Mouse (Mus musculus) cerebellum, adult 2 months (tissue): ENCODE measurements around the gene Nudt22. TPM values are rescaled to one million over a fixed set of nuclear protein-coding genes. Genes with fewer than 3 reads are reported as not detected.
A peak's percentile ranks its signal among the peaks of the same experiment; 100 is the strongest.

Experiments used
- DNase-seq, 2 experiments: peaks; one replicate each; pipeline ENCODE4 v3.0.0; 2021
- H3K27ac ChIP-seq: fragments of 200-500 bp; 2 replicates; pipeline ENCODE4 v1.5.1; 2012; ENCODE audit warnings: low read length, control low read depth, inconsistent platforms; ENCODE audit not compliant: insufficient read depth
- H3K27me3 ChIP-seq: fragments of 200-500 bp; 2 replicates; pipeline ENCODE4 v1.6.1; 2012; ENCODE audit warnings: inconsistent platforms, mild to moderate bottlenecking, low read length, moderate library complexity; ENCODE audit not compliant: control insufficient read depth, insufficient read depth
- H3K4me1 ChIP-seq: fragments of 200-500 bp; 2 replicates; pipeline ENCODE4 v1.6.1; 2011; ENCODE audit warnings: low read length; ENCODE audit not compliant: control insufficient read depth, insufficient read depth
- H3K4me3 ChIP-seq: fragments of 200-500 bp; replicated peaks from 2 replicates; pipeline ENCODE3; 2011; ENCODE audit warnings: mild to moderate bottlenecking, low read depth, low read length, control low read depth; ENCODE audit not compliant: insufficient read depth
- CTCF ChIP-seq: fragments of 200-500 bp; IDR thresholded peaks from 2 replicates; pipeline ENCODE4 v1.5.1; 2011; ENCODE audit warnings: low read depth, mild to moderate bottlenecking, control low read depth, low read length, moderate library complexity, borderline replicate concordance; ENCODE audit not compliant: insufficient read depth
- POLR2A ChIP-seq: fragments of 200-500 bp; IDR thresholded peaks from 2 replicates; pipeline ENCODE4 v1.6.1; 2011; ENCODE audit warnings: low read length, control low read depth, borderline replicate concordance; ENCODE audit not compliant: insufficient read depth
- WGBS: fragments of 180-500 bp; shearing (Covaris S2); methylation state at CpG from one replicate; pipeline ENCODE4 v1.1.7; 2018; 5-methylcytosine and 5-hydroxymethylcytosine counted together
- polyA plus RNA-seq: library from polyadenylated mRNA; depleted of rRNA; stranded (reverse); fragments of >200 nt; gene quantifications from 2 replicates; pipeline ENCODE4 v1.2.3, GENCODE M21; 2012

The Nudt22 gene
- polyA plus RNA-seq, 1 experiment = 43.5 TPM

DNA sequence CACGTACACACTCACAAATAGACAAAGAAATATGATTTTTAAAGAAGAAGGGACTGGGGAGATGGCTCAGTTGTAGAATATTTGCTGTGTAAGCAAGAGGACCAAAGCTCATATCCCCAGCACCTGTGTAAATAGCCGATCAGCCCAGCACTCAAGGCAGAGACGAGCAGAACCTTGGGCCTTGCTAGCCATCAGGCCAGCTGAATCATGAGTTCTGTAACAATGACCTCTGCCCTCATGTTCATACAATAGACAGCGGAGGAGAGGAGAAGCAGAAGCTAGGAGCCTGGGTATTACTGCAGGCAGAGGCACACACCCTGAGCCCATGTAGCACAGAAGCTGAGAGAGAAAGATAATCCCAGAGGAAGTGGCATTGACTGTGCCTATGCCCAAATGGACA, 16.5 kb upstream of the Nudt22 start:
- H3K27ac ChIP-seq = no peak overlapping the region
- DNase-seq = no peak
- no peak overlapping the region for H3K4me3 ChIP-seq
- TF ChIP-seq POLR2A (no peak), CTCF (no peak)
- H3K27me3 ChIP-seq = no peaks in the 10 kb centered on the region
- no peaks in the 10 kb centered on the region for H3K4me1 ChIP-seq
- 87% methylated on average over 4 of the region's 4 CpGs for WGBS

DNA sequence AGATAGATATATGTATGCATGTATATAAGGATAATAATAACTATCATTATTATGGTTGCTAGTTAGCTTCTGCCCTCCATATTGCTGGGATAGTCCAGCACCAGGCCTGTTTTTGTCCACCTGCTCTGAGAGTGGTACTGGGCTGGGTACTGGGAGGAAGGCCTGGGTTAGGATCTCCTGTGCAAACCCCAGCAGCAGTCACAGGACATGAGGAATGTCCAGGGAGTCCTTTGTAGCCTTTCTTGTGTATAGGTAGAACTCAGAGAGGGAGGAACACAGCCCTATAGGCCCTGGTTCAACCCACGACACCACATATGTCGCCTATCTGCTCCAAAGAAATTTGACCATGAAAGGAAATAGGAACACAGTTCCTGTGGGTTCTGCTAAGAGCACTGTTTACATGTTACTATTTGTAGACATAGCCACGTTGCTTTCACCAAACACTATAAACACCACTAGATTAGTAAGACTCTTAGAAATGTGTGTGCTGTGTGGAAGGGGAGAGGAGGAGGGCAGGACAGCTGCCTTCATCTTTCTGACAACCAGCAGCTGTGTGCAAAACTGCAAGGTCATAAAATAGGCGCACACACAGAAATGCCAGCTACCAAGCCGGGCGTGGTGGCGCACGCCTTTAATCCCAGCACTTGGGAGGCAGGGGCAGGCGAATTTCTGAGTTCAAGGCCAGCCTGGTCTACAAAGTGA, 11.1 kb upstream of the Nudt22 start:
- WGBS = 87% methylated on average over 9 of the region's 9 CpGs

DNA sequence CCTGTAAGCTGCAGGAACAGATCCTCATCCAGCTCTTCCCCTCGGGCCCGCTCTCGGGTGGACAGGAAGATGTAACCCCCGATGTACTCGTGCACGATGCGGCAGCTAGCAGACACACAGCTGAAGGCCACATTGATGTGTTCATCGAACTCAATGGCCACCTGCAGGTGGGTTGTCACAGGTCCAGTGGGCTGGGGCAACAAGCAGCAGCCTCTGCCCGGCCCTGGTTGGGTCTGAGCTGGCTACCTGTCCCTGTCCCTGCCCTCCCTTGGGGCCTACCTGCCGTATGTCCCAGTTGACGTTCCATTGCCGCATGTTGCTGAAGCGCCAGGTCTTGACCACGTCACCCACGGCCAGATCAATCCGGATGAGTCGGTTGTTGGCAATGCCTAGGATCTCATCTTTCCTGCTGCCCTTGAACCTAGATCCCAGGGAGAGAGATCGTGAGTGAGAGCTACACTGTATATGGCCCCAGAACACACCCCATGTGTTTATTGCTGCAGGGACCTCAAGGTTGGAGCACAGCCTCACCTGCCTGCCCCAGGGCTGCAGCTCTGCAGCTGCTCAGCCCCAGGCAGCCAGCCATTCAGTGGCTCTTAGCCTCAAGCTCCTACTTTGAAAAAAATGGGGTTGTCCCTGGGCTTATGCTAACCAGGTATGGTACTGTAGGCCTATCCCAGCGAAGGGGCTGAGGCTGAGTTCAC, 3.6 kb upstream of the Nudt22 start:
- DNase-seq = peak in 1 of 2 experiments; percentile 12
- H3K4me1 ChIP-seq = peaks cover 7% of the 10 kb centered on the region; the same call in 1 of the 2 replicates
- no peak overlapping the region for H3K4me3 ChIP-seq
- no peak overlapping the region for H3K27ac ChIP-seq
- 90% methylated on average over 19 of the region's 19 CpGs for WGBS
- TF ChIP-seq CTCF = no peak
- no peak for TF ChIP-seq POLR2A
- H3K27me3 ChIP-seq = no peaks in the 10 kb centered on the region

More for the DNA sequence above, 11.1 kb upstream of the Nudt22 start:
- no peak overlapping the region for H3K27ac ChIP-seq
- no peak overlapping the region for H3K4me3 ChIP-seq
- H3K4me1 ChIP-seq = no peaks in the 10 kb centered on the region
- TF ChIP-seq POLR2A = no peak
- no peak for TF ChIP-seq CTCF
- no peaks in the 10 kb centered on the region for H3K27me3 ChIP-seq
- no peak for DNase-seq

DNA sequence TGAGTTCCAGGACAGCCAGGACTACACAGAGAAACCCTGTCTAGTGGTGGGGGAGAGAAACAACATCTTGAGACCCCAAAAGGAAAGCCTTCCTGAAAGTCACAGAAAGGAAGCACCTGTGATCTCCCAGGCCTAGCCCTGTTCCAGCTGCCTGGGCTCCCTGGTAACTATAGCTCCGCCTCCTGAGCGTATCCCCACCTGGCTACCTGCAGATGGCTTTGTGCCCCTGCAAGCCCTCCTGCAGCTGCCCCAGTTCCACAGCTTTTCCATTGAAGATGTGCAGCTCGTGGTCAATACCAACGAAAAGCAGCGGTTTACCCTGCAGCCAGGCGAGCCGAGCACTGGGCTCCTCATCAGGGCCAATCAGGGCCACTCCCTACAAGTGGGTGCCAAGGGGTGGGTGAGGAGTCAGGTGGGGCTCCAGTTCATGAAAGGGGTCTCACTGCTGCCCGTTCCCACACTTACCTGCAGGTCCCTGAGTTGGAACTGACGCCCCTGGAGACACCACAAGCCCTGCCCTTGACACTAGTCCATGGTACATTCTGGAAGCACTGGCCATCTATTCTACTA, 1.9 kb upstream of the Nudt22 start:
- TF ChIP-seq POLR2A (no peak), CTCF (no peak)
- H3K4me3 ChIP-seq = no peak overlapping the region
- DNase-seq = no peak
- H3K27ac ChIP-seq = no peak overlapping the region
- H3K27me3 ChIP-seq = no peaks in the 10 kb centered on the region
- peaks cover 12% of the 10 kb centered on the region for H3K4me1 ChIP-seq
- WGBS = 91% methylated on average over 9 of the region's 9 CpGs

DNA sequence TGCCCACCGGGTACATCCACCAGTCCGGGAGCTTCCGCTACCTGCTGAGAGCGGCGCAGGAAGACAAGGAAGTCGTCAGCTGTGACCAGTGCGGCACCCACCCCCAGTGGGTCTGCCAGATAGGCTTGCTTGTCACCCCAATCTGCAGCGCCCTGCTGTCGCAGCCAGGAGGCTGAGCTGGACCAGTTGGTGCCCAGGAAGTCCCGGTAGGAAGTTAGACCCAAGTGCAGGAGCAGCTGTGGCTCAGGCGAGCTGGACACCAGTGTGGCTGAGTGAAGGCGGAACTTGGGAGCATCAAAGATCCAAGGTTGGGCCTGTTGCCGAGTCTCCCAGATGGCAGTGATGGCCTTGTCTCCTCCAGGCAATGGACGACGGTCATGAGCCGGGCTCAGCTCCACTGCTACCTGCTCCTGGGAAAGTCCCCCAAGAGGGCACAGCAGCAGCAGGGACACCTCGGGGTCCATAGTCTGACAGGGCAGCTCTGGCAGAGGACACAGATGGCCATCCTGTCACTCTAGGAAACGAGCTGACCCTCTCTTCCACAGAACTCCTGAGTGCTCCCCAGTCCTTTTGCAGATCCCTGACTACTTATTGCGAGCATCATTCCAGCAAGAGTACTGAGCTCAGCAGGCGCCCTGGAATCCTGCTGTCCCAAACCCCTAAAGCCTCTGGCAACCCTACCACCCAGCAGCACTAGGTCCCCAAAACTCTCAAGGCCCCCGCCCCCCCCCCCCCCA, 494 bp downstream of the Nudt22 start:
- 13% methylated on average over 21 of the region's 21 CpGs for WGBS
- H3K4me1 ChIP-seq = peaks cover 12% of the 10 kb centered on the region
- H3K27ac ChIP-seq = peak overlapping the region; percentile 41

DNA sequence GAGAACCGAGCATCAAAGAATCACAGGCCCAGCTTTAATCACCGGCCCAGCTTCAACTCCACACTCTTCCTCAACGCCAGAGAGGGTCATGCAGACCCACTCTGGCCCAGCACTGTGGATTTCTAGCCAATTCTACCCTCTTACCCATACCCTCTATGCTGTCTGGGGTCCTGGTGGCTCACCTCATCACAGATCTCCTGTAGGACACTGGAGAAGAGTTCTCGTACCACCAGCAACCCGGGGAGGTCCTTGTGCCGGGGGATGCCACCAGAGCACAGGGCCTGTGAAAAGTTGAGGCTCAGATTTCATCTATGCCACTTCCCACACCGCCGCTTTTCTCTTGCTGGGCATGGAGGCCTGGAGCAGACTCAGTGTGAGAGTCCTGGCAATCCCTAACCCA, 1.4 kb downstream of the Nudt22 start:
- H3K4me1 ChIP-seq = peaks cover 12% of the 10 kb centered on the region
- WGBS = 79% methylated on average over 8 of the region's 8 CpGs
- no peaks in the 10 kb centered on the region for H3K27me3 ChIP-seq
- TF ChIP-seq CTCF = no peak
- TF ChIP-seq POLR2A = no peak
- H3K4me3 ChIP-seq = peak overlapping the region; percentile 72
- no peak for DNase-seq
- no peak overlapping the region for H3K27ac ChIP-seq

More for the DNA sequence above, 494 bp downstream of the Nudt22 start:
- TF ChIP-seq CTCF = no peak
- TF ChIP-seq POLR2A = no peak
- DNase-seq = peak; percentile 68
- Histone ChIP-seq H3K27me3 (no peaks in the 10 kb centered on the region), H3K4me3 (peak overlapping the region; percentile 72)

DNA sequence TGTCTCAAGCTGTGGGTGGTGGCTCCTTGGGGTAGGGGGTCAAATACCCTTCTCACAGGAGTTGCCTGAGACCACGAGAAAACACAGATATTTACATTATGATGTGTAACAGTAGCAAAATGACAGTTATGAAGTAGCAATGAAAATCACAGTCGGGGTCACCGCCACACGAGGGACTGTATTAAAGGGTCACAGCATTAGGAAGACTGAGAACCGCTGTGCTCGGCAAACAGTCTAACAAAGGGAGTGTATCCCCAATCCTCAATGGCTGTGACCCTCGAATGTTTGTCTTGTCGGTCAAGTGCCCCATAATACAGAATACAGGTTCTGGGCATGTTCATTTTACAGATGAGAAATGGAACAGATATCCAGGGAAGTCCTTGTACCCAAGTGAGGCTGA, 1.9 kb downstream of the Nudt22 start:
- Histone ChIP-seq H3K4me1 (peaks cover 12% of the 10 kb centered on the region), H3K4me3 (no peak overlapping the region), H3K27ac (no peak overlapping the region), H3K27me3 (no peaks in the 10 kb centered on the region)
- no peak for DNase-seq
- no peak for TF ChIP-seq POLR2A
- no peak for TF ChIP-seq CTCF
- WGBS = 84% methylated on average over 8 of the region's 8 CpGs
